Mouse (Mus musculus) urinary bladder, postnatal 25 days (tissue): ENCODE results near the gene Nop10.
"Not testable (repeated sequence)": the region's sequence is repeated elsewhere in the genome, so short reads cannot be mapped to it uniquely, and the experiment has no call there.

Experiments used
- DNase-seq: peaks from one replicate; pipeline ENCODE4 v3.0.0; 2022; ENCODE audit warnings: low spot score

Gene Nop10

DNA sequence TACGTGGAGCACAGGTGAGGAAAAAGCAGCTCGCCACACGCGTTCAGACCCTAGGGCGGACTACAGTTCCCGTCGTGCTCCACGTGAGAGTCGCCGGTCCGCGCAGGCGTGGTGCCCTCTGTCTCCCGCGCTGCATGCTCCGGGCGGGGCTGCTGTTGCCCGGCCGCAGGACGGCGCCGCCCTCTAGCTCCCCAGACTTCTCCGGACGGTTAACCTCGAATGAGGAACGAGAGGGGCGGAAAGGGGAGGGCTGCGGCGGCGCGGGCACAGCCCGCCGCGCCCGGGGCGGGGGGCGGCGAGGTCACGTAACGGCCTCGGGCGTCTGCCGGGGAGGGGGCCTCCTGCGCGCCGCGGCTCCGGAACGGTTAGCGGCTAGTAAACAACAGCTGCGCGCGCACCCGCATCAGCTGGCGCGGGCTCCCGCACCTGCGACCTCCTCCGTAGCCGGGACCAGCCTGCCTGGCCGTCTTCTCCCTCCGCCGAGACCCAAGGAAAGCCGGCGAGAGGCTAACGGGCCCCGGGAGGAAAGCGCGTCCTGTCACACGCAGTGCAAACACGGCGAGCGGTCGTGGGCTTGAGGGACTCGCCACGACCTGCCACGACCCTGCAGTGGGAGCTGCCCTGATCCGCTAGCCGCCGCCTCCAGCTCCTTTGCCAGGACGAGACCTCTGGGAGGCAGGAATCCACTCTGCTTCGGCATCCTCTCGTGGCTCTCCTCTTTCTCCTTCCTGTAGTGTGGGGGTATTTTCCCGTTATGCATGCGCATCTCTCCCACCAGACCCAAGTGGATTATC lies 3.9 kb downstream of the Nop10 start, which contains the start of gene Slc12a6:
Gene Slc12a6, plus strand, starts transcription at position 378 of the 794 bp plus-strand sequence.
- DNase-seq: peak; percentile 89

DNA sequence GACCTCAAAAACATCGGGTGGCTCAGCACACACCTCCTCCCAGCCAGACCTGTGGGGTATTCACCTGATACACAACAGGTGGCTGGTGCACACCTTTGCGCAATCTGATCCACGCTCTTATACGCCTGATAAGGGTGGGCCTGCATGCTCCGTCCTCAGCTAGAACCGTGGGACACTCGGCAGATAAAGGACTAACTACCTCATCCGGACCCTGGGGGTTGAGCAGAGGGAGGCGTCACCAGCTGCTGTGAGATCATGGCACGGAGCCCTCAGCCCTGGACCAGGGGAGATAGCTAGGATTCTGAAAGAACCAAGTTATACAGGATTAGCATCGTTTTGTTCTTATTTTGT lies 4.5 kb downstream of the Nop10 start, which contains the start of gene Gm21985:
Gene Gm21985, plus strand, starts transcription at position 73 of the 351 bp plus-strand sequence.
- DNase-seq: peak; percentile 36

DNA sequence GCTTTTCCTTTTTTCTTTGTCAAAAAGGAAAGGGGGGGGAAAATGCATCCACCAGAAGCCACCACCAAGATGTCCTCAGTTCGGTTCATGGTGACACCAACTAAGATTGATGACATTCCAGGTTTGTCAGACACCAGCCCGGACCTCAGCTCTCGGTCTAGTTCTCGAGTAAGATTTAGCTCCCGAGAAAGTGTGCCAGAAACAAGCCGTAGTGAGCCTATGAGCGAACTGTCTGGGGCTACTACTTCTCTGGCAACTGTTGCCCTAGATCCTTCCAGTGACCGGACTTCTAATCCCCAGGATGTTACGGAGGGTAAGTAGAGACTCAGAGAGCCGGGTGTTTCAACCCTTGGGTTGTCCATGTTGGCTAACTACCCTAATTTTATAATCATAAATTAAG lies 5.1 kb downstream of the Nop10 start:
- no peak for DNase-seq

DNA sequence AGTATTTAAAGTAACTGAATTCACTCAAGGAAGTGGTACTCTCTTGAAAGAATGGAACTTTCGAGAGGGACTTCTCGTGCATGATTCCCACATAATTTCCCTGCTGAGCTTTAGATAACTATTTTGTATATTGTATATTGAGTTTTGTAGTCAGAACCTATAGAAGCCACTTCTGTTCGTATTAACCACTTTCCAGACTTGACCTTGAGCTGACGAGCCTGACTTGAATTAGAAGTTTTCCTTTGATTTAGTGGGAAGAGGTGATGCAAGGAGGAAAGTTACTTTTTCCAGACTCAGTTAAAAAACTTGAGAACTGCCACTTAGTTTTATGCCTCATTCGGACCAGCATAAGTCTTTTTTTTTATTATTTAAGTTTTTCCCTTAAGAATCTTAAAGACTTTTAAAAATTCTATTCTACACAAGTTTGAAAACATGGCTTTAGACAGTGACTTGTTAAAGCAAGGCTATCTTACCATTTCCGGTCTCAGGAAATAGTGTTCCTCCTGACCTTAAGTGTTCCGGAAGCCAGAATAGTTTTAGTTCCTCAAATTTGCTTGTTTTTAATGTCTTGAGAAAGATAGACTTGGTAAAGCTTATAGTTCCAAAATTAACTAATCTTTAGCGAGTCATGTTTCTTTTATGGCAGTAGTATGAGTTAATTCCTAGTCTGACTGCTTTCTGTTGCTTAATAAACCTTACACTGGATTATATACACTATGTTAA lies 6.0 kb downstream of the Nop10 start:
- DNase-seq: no peak

DNA sequence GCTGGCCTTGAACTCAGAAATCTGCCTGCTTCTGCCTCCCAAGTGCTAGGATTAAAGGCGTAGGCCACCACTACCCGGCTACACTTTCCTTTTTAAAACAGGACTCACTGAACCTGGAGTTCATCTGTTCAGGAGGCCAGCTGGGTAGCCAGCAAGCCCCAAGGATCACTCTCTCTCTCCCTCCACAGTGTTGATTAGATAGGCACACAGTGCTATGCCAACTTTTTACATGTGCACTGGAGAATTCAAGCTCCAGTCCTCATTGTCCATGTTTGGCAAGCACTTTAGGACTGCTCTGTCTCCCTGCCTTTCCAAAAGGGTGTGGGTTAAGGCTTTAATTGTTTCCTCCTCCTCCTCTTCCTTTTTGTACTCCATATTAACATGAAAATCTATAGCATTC lies 8.3 kb downstream of the Nop10 start:
- no peak for DNase-seq

DNA sequence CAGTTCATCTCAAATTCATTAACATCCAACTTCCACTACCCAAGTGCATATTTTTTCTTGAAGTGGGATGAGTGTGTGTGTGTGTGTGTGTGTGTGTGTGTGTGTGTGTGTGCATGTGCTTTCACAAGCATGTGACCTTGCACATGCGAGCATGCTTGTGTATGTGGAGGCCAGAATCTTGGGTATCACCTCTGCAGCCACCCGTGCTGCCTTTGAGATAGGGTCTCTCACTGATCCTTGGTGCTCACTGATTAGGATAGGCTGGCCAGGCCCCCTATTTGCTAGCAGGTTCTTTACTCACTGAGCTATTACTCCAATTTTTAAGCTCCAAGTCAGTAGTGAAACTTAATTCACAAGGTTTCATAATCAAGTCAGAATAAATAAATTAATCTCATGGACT lies 11.2 kb downstream of the Nop10 start:
- DNase-seq: no peak

DNA sequence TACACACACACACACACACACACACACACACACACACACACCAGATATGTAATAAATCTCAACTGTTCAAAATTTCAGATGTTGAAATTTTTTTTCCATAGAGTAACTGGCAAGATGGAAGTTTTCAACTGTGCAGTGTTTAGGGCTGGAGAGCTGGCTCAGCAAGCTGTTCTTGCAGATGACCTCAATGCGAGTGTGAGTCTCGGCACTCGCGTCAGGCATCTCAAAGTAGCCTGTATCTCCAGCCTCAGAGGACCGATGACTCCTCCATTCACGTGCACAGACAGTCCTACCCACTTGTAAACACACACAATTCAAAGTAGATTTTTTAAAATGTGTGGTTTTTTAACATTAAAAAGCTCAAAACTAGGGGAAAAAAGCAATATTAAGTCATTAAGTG lies 11.7 kb downstream of the Nop10 start:
- no peak for DNase-seq

DNA sequence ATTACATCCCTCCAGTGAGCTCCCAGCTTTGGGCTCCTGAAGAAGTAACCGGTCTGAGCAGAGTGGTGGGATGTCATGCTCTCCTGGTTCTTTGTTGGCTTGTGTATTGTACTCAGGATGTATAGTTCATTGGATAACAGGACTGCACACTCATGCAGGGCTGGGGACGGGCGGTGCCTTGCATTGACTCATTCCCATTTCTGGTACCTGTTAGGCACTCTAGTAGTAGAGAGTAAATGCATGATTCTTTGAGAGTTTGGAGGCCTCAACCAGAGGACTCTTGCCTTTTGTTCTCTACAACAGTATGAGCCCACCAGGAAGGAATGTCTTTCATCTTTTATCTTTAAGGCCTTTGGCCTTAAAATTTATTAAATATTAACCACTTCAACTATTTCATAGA lies 15.1 kb downstream of the Nop10 start:
- no peak for DNase-seq

DNA sequence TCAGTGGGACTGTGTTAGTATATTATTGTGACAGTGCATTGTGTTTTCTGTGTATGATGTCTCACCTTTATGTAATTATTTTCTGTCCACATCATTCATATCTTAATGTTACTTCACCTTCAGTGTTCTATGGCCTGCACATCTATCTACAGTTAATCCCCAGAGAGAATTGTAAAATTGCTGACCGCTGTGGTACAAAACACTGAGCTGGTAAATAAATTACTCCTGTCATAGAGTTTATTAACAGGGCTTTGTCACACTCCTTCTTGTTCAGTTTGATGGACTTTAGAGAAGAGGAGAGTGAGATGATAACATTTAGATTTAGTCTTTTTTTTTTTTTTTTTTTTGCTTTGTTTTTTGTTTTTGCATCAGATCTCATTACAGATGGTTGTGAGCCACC lies 21.1 kb downstream of the Nop10 start:
- DNase-seq: no peak

DNA sequence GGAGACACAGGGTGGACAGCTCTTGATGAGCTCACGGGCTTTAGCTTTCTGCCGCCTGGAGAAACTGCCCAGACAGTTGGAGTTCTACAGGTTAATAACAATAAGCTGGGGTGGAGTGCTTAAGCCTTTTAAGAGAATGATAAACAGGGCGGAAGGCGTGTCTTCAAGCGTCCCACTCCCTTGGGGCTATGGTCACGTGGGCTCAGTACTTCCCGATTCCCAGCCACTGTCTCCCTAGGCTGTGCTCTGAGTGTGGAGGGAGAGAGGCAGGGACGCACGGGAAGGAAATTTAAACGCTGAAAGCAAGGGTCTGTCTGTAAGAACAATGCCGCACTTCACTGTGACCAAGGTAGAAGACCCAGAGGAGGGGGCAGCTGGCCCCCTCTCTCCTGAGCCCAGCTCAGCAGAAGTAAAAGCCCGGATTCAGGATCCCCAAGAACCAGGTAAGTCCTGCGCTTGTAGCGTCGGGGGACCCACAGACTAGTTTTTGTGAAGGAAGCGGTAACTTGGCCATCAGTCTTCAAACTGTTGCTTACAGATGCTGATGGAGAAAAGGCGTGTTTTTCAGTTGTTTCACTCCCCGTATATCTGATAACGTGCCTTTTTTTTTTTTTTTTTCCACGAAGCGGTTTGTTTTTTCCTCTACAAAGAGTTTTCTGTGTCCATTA lies 22.8 kb downstream of the Nop10 start:
- DNase-seq: peak; percentile 48

DNA sequence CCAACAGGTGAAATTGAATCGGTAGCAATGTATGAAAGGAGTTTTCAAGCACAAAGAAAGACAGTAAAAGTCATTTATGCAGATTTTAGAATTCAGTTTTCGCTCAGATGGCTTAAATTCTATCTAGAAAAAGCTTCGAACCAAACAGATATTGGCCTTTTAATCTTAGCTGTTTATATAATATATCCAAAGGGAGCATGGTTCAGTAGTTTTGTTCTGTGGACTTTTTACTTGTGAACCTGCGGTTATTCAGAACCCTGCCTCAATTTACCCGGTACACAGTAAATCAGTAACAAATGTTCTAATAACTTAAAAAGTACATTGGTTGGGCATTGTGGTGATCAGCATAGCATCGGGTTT lies 23.3 kb downstream of the Nop10 start:
- DNase-seq: no peak

DNA sequence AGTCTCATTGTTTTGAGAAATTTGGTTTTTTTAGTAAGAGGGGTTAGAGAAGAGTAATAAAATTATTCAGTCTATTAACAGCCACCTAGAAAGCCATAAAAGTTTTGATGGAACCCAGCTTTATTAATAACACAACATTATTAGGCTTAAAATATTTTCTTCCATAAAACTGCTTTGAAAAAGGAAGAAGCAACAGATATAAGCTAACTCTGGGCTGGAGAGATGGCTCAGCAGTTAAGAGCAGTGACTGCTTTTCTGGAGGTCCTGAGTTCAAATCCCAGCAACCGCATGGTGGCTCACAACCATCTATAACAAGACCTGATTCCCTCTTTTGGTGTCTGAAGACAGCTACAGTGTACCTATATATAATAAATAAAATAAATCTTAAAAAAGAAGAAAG lies 24.3 kb downstream of the Nop10 start:
- DNase-seq: not testable (repeated sequence)

DNA sequence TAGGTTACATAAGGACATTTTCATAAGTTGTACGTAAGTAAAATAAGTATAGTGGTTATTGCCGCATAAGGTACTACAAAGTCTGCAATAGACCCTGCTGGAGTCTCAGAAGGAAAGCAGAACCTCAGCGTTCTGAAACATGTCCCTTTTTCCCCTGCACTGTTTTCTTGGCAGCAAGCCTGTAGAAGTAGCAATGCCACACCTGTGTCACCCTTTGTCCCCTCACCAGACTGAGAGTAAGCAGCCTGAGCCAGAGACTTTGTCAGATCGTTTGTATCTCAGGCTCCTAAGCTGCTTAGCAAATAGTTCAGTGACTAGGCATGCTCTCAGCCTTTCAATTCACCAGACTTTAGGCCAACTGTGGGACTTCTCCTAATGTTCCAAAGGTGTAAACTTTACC lies 25.3 kb downstream of the Nop10 start:
- DNase-seq: no peak

DNA sequence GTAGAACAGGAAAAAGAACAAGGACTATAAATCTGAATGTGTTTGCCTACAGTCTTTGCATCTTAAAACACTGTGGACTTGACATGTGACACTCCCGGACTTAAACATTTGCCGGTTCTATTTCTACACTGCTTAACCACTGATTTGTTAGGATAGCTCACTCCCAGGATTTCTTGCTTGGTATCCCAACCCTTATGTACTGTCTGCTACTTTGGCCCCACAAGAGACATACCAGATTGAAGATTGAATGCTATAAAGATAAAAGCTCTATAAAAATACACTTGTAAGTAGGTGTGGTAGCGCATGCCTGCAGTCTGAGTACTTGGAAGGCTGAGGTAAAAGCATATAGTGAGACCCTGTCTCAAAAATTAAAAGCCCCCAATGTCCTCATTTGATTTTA lies 27.8 kb downstream of the Nop10 start:
- DNase-seq: no peak

DNA sequence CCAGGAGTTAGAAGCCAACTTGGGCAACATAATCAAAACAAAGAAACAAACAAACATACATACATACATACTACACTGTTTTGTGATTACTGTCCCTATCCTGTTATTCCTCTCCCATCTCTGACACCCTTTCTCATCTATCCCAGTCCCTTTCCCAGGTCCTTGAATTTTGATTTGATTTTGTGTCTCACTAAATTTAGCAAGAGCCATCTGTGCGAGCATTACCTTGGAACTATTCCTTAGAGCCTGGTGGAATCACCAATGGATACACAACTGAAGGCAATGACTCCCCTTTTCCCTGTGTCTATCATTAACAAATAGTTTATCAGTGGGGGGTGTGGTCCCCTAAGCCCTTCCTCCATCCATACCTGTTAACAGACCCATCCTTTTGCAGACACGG lies 31.1 kb downstream of the Nop10 start:
- no peak for DNase-seq

DNA sequence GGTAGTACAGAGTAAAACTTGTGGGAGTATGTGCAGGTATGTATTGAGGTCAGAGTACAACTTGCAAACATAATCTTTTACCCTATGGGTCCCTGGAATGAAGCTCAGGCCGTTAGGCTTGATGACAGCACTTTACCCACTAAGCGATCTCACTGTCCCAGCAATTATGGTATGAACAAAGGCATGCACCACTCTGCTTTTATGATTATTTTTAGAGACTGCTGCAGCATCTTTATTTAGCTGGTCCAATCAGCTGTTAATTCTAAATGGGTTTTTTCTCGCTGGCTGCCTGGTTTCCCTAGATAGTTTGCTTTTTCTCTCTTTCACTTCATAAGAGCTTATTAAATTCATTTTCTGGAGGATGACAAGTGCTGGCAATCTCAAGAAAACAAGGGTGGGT lies 34.5 kb downstream of the Nop10 start:
- no peak for DNase-seq

DNA sequence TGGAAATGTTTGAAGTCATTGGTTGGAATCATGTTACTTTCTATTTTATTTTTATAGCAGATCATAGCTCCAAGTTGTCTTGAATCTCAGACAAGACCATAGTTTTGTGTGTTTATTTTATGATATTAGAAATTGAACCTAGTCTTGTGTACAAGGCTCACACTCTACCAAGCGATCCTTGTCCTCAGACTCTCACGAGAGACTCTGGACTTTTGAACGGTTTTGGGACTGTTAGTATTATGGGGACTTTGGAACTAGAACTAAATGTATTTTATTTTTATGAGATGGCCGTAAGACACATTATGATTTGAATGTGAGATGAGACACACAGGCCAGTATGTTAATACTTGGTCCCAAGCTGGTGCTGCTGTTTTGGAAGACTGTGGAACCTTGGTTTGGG lies 36.5 kb downstream of the Nop10 start:
- no peak for DNase-seq

DNA sequence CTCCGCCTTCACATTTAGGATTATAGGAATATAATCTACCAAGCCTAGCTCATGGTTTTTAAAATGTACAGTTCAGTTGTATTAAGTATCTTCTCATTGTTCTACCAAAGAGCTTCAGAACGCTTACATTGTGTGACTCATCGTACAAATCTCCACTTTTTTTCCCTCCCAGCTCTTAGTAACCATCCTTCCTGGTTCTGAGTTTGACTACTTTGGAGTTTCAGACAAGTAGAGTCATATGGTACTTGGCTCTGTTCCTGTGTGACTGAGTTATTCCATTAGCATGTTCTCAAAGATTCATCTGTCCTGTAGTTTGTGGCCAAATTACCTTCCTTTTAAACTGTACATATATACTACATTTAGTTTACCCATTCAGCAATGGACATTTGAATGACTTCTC lies 46.9 kb downstream of the Nop10 start:
- no peak for DNase-seq

DNA sequence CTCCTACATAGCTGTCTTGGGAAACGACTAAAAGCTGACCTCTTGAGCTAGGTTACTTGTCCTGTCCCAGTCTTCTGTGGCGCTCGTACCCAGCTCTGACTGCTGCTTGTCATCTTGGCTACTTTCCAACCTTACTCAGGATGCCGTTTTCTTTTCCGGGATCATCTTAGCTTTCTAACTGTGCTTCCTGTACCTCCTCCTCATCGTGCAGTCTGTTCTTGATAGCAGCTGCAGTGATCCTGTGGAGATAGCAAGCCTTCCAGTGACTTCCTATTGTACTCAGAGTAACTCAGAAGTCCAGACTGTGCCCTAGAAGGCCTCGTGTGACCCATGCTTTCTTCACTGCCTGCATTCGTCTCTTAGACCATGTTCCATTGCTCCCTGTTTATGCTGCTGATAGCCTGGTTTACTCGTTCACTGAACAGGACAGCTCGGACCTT lies 47.5 kb downstream of the Nop10 start:
- no peak for DNase-seq
